Mouse (Mus musculus) cerebellum, adult 11 months (tissue): Measurements from ENCODE around the gene Chchd1.

Source experiments
- DNase-seq: peaks from one replicate; pipeline ENCODE4 v3.0.0; 2022

Chchd1 gene

GRCm38 (mm10) chr14:20730853-20731602 lies 28.2 kb downstream of the Chchd1 start:
- DNase-seq: no peak

GRCm38 (mm10) chr14:20733041-20733951 lies 30.5 kb downstream of the Chchd1 start:
- no peak for DNase-seq

GRCm38 (mm10) chr14:20733952-20734774 lies 31.4 kb downstream of the Chchd1 start, which contains the start of gene Ndst2:
Gene Ndst2, minus strand, starts transcription at chr14:20734562.
- DNase-seq: peak; percentile 87

- no peak for DNase-seq
Measured at GRCm38 (mm10) chr14:20735052-20735451, 32.2 kb downstream of the Chchd1 start.

- DNase-seq: no peak
Measured at GRCm38 (mm10) chr14:20735892-20736390, 33.1 kb downstream of the Chchd1 start.

- DNase-seq: peak; percentile 53
Measured at GRCm38 (mm10) chr14:20737306-20737705, 34.5 kb downstream of the Chchd1 start.

GRCm38 (mm10) chr14:20738511-20738910 lies 35.7 kb downstream of the Chchd1 start:
- DNase-seq: no peak

- DNase-seq: no peak
Measured at GRCm38 (mm10) chr14:20741301-20741700, 38.5 kb downstream of the Chchd1 start.

GRCm38 (mm10) chr14:20743614-20744013 lies 40.8 kb downstream of the Chchd1 start:
- no peak for DNase-seq

GRCm38 (mm10) chr14:20746935-20747334 lies 44.1 kb downstream of the Chchd1 start:
- DNase-seq: no peak

GRCm38 (mm10) chr14:20748388-20748787 lies 45.6 kb downstream of the Chchd1 start:
- no peak for DNase-seq

- DNase-seq: no peak
Measured at GRCm38 (mm10) chr14:20749494-20750051, 46.8 kb downstream of the Chchd1 start.

GRCm38 (mm10) chr14:20750503-20750902 lies 47.7 kb downstream of the Chchd1 start:
- DNase-seq: no peak

GRCm38 (mm10) chr14:20753792-20754191 lies 51.0 kb downstream of the Chchd1 start:
- DNase-seq: no peak
